Mouse (Mus musculus) heart, postnatal 0 days (tissue): ENCODE results near the gene Mydgf.

Experiments used
- CTCF ChIP-seq: IDR thresholded peaks from 2 replicates; pipeline ENCODE4 v1.5.1; 2016; ENCODE audit warnings: antibody characterized with exemption, control low read depth, low read depth
- EP300 ChIP-seq: IDR thresholded peaks from 2 replicates; pipeline ENCODE4 v1.6.1; 2016; ENCODE audit warnings: antibody characterized with exemption, low read depth

GRCm38 (mm10) chr17:56171456-56171855 lies 12.3 kb downstream of the Mydgf start:
- TF ChIP-seq CTCF (no peak), EP300 (no peak)
